Mouse (Mus musculus) kidney, embryonic 16.5 days (tissue): ENCODE results near the gene Trim17. TPM values are rescaled to one million over a fixed set of nuclear protein-coding genes. Genes with fewer than 3 reads are reported as not detected.

Experiments used
- ATAC-seq: fragments of 200-750 bp; cut with Nextera tagmentation; 2 replicates; pipeline ENCODE4 v1.8.0; 2017; ENCODE audit warnings: moderate TSS enrichment; ENCODE audit not compliant: low FRiP score, low TSS enrichment
- H3K27ac ChIP-seq: fragments of 300-500 bp; sonication (generic); 2 replicates; pipeline ENCODE4 v1.5.1; 2014; ENCODE audit warnings: low read length
- H3K27me3 ChIP-seq: fragments of 300-500 bp; sonication (generic); 2 replicates; pipeline ENCODE4 v1.6.1; 2014; ENCODE audit warnings: low read length, control low read depth, mixed read lengths; ENCODE audit not compliant: insufficient read depth
- H3K36me3 ChIP-seq: fragments of 300-500 bp; sonication (generic); 2 replicates; pipeline ENCODE4 v1.6.1; 2014; ENCODE audit warnings: low read length, control low read depth, mixed read lengths; ENCODE audit not compliant: insufficient read depth
- H3K4me1 ChIP-seq: fragments of 300-500 bp; sonication (generic); 2 replicates; pipeline ENCODE4 v1.6.1; 2014; ENCODE audit warnings: low read length, control low read depth, mixed read lengths; ENCODE audit not compliant: insufficient read depth
- H3K4me2 ChIP-seq: fragments of 300-500 bp; sonication (generic); replicated peaks from 2 replicates; pipeline ENCODE4 v1.6.1; 2014; ENCODE audit warnings: low read depth, low read length
- H3K4me3 ChIP-seq: fragments of 300-500 bp; sonication (generic); 2 replicates; pipeline ENCODE4 v1.5.1; 2014; ENCODE audit warnings: mild to moderate bottlenecking, low read length
- H3K9ac ChIP-seq: fragments of 300-500 bp; sonication (generic); replicated peaks from 2 replicates; pipeline ENCODE4 v1.6.1; 2014; ENCODE audit warnings: low read length
- H3K9me3 ChIP-seq: fragments of 300-500 bp; sonication (generic); 2 replicates; pipeline ENCODE4 v1.6.1; 2016; ENCODE audit warnings: low read length, control low read depth
- WGBS: fragments of 180-500 bp; shearing (Covaris S2); extraction: QIAGEN DNeasy Blood & Tissue Kit; methylation state at CpG from one replicate; pipeline ENCODE4 v1.1.7; 2014; 5-methylcytosine and 5-hydroxymethylcytosine counted together
- polyA plus RNA-seq: library from polyadenylated mRNA; unstranded; fragments of >200 nt; fragmentation: Nextera tagmentation; extraction: Ambion mirVana; gene quantifications from 2 replicates; pipeline ENCODE4 v1.2.1, GENCODE M21; 2015

Trim17 gene
- polyA plus RNA-seq, 1 experiment from 2014 or later: 0.42 TPM

- H3K27me3 ChIP-seq: no peaks in the 10 kb centered on the region
- H3K9ac ChIP-seq: no peak overlapping the region
- no peak for ATAC-seq
- H3K27ac ChIP-seq: no peak overlapping the region
- H3K4me2 ChIP-seq: no peak overlapping the region
- no peak overlapping the region for H3K4me3 ChIP-seq
- no peaks in the 10 kb centered on the region for H3K9me3 ChIP-seq
- H3K4me1 ChIP-seq: peaks cover 4% of the 10 kb centered on the region
- WGBS: 55% methylated on average over 2 of the region's 2 CpGs
- H3K36me3 ChIP-seq: peaks cover 13% of the 10 kb centered on the region
These were observed 27.4 kb upstream of the Trim17 start for GRCm38 (mm10) chr11:58927053-58927452.

- Histone ChIP-seq H3K9ac (peak overlapping the region; percentile 48; the same call in 1 of the 2 replicates), H3K36me3 (peaks cover 22% of the 10 kb centered on the region), H3K4me2 (peak overlapping the region; percentile 46), H3K4me3 (peak overlapping the region; percentile 31), H3K27ac (peak overlapping the region; percentile 55), H3K4me1 (peaks cover 4% of the 10 kb centered on the region), H3K9me3 (no peaks in the 10 kb centered on the region), H3K27me3 (no peaks in the 10 kb centered on the region)
- 31% methylated on average over 20 of the region's 20 CpGs for WGBS
- ATAC-seq: peak; percentile 70
These were observed 26.5 kb upstream of the Trim17 start for GRCm38 (mm10) chr11:58927790-58928651.

GRCm38 (mm10) chr11:58929055-58929454 is 25.4 kb upstream of the Trim17 start:
- 0 out of 2 replicates have a peak overlapping the region, but pooled peaks have one; percentile 13 for H3K27ac ChIP-seq
- WGBS: 62% methylated on average over 4 of the region's 4 CpGs

GRCm38 (mm10) chr11:58929641-58930040 is 24.8 kb upstream of the Trim17 start:
- Histone ChIP-seq H3K36me3 (peaks cover 38% of the 10 kb centered on the region), H3K4me3 (no peak overlapping the region), H3K9ac (no peak overlapping the region), H3K9me3 (no peaks in the 10 kb centered on the region), H3K4me1 (peaks cover 4% of the 10 kb centered on the region), H3K27me3 (no peaks in the 10 kb centered on the region), H3K27ac (no peak overlapping the region), H3K4me2 (no peak overlapping the region)
- WGBS: 42% methylated on average over 3 of the region's 3 CpGs
- ATAC-seq: no peak

More at GRCm38 (mm10) chr11:58929055-58929454, 25.4 kb upstream of the Trim17 start:
- Histone ChIP-seq H3K36me3 (peaks cover 33% of the 10 kb centered on the region), H3K4me2 (no peak overlapping the region), H3K9me3 (no peaks in the 10 kb centered on the region), H3K9ac (no peak overlapping the region), H3K27me3 (no peaks in the 10 kb centered on the region), H3K4me1 (peaks cover 4% of the 10 kb centered on the region), H3K4me3 (no peak overlapping the region)
- no peak for ATAC-seq

GRCm38 (mm10) chr11:58930254-58930653 is 24.2 kb upstream of the Trim17 start:
- Histone ChIP-seq H3K27ac (no peak overlapping the region), H3K36me3 (peaks cover 38% of the 10 kb centered on the region), H3K9me3 (no peaks in the 10 kb centered on the region), H3K4me2 (no peak overlapping the region), H3K9ac (no peak overlapping the region), H3K4me1 (peaks cover 4% of the 10 kb centered on the region), H3K4me3 (no peak overlapping the region), H3K27me3 (no peaks in the 10 kb centered on the region)
- WGBS: 93% methylated on average over 3 of the region's 3 CpGs
- no peak for ATAC-seq

GRCm38 (mm10) chr11:58931576-58931975 is 22.9 kb upstream of the Trim17 start:
- H3K36me3 ChIP-seq: peaks cover 46% of the 10 kb centered on the region
- H3K4me2 ChIP-seq: no peak overlapping the region
- 57% methylated on average over 4 of the region's 4 CpGs for WGBS
- no peaks in the 10 kb centered on the region for H3K27me3 ChIP-seq
- H3K9me3 ChIP-seq: no peaks in the 10 kb centered on the region
- no peak overlapping the region for H3K27ac ChIP-seq
- peaks cover 4% of the 10 kb centered on the region for H3K4me1 ChIP-seq
- H3K4me3 ChIP-seq: no peak overlapping the region
- H3K9ac ChIP-seq: no peak overlapping the region
- ATAC-seq: no peak

GRCm38 (mm10) chr11:58937909-58938308 is 16.6 kb upstream of the Trim17 start:
- Histone ChIP-seq H3K9me3 (no peaks in the 10 kb centered on the region), H3K4me2 (peak overlapping the region; percentile 87), H3K36me3 (peaks cover 28% of the 10 kb centered on the region), H3K4me1 (peaks cover 17% of the 10 kb centered on the region), H3K27ac (peak overlapping the region; percentile 91; the same call in 1 of the 2 replicates), H3K9ac (peak overlapping the region; percentile 99), H3K27me3 (no peaks in the 10 kb centered on the region), H3K4me3 (peak overlapping the region; percentile 86)
- ATAC-seq: no peak
- WGBS: under 1% methylated on average over 13 of the region's 13 CpGs

GRCm38 (mm10) chr11:58938322-58939087 is 16.0 kb upstream of the Trim17 start, which contains the start of gene Rnf187:
Gene Rnf187, minus strand, starts transcription at chr11:58938916.
- Histone ChIP-seq H3K9me3 (no peaks in the 10 kb centered on the region), H3K4me1 (peaks cover 17% of the 10 kb centered on the region), H3K36me3 (peaks cover 22% of the 10 kb centered on the region), H3K27me3 (no peaks in the 10 kb centered on the region), H3K9ac (peak within 1 kb of the TSS; percentile 99), H3K4me2 (peak within 1 kb of the TSS; percentile 87), H3K27ac (peak within 1 kb of the TSS; percentile 91), H3K4me3 (peak within 1 kb of the TSS; percentile 86)
- ATAC-seq: peak; percentile 98
- WGBS: under 1% methylated on average over 88 of the region's 95 CpGs

- peak overlapping the region; percentile 87 for H3K4me2 ChIP-seq
- peaks cover 17% of the 10 kb centered on the region; the same call in 1 of the 2 replicates for H3K36me3 ChIP-seq
- no peaks in the 10 kb centered on the region for H3K27me3 ChIP-seq
- H3K27ac ChIP-seq: peak overlapping the region; percentile 91
- WGBS: 14% methylated on average over 6 of the region's 6 CpGs
- H3K4me1 ChIP-seq: peaks cover 18% of the 10 kb centered on the region
- no peak for ATAC-seq
- no peaks in the 10 kb centered on the region for H3K9me3 ChIP-seq
- peak overlapping the region; percentile 86 for H3K4me3 ChIP-seq
- H3K9ac ChIP-seq: peak overlapping the region; percentile 99
These were observed 15.4 kb upstream of the Trim17 start for GRCm38 (mm10) chr11:58939088-58939439.
